Mouse (Mus musculus) hindbrain, postnatal 0 days (tissue): ENCODE measurements around the gene Wdr27. TPM values are rescaled to one million over a fixed set of nuclear protein-coding genes. Genes with fewer than 3 reads are reported as not detected.

Source experiments
- ATAC-seq: fragments of 200-750 bp; cut with Nextera tagmentation; 2 replicates; pipeline ENCODE4 v1.8.0; 2017; ENCODE audit warnings: mild to moderate bottlenecking, moderate TSS enrichment, moderate library complexity
- DNase-seq: peaks from one replicate; pipeline ENCODE4 v3.0.0-alpha.2; 2015; ENCODE audit warnings: low spot score
- H3K27ac ChIP-seq: fragments of 300-500 bp; sonication (generic); 2 replicates; pipeline ENCODE4 v1.5.1; 2014; ENCODE audit warnings: mild to moderate bottlenecking
- H3K27me3 ChIP-seq: fragments of 300-500 bp; sonication (generic); 2 replicates; pipeline ENCODE4 v1.6.1; 2014; ENCODE audit warnings: low read length, mixed read lengths; ENCODE audit not compliant: insufficient read depth
- H3K36me3 ChIP-seq: fragments of 300-500 bp; sonication (generic); 2 replicates; pipeline ENCODE4 v1.6.1; 2014; ENCODE audit warnings: low read length, mixed read lengths; ENCODE audit not compliant: insufficient read depth
- H3K4me1 ChIP-seq: fragments of 300-500 bp; sonication (generic); 2 replicates; pipeline ENCODE4 v1.6.1; 2014; ENCODE audit warnings: antibody characterized with exemption, low read length, mixed read lengths; ENCODE audit not compliant: insufficient read depth
- H3K4me2 ChIP-seq: fragments of 300-500 bp; sonication (generic); 2 replicates; pipeline ENCODE4 v1.6.1; 2014; ENCODE audit warnings: low read depth, mild to moderate bottlenecking, low read length, moderate library complexity, mixed read lengths
- H3K4me3 ChIP-seq: fragments of 300-500 bp; sonication (generic); 2 replicates; pipeline ENCODE4 v1.5.1; 2014; ENCODE audit warnings: low read length
- H3K9ac ChIP-seq: fragments of 300-500 bp; sonication (generic); replicated peaks from 2 replicates; pipeline ENCODE4 v1.6.1; 2014; ENCODE audit warnings: mild to moderate bottlenecking, low read length, moderate library complexity, mixed read lengths
- H3K9me3 ChIP-seq: fragments of 300-500 bp; sonication (generic); 2 replicates; pipeline ENCODE4 v1.6.1; 2016; ENCODE audit warnings: low read length, mixed read lengths
- CTCF ChIP-seq: IDR thresholded peaks from 2 replicates; pipeline ENCODE4 v1.5.1; 2016; ENCODE audit warnings: antibody characterized with exemption, control low read depth, low read depth
- WGBS: fragments of 180-500 bp; shearing (Covaris S2); extraction: QIAGEN DNeasy Blood & Tissue Kit; methylation state at CpG from one replicate; pipeline ENCODE4 v1.1.7; 2014; 5-methylcytosine and 5-hydroxymethylcytosine counted together
- polyA plus RNA-seq: library from polyadenylated mRNA; unstranded; fragments of >200 nt; fragmentation: Nextera tagmentation; extraction: Ambion mirVana; gene quantifications from 2 replicates; pipeline ENCODE4 v1.2.1, GENCODE M21; 2015
- total RNA-seq: library from RNA; depleted of rRNA; stranded (reverse); fragments of >200 nt; gene quantifications from 2 replicates; pipeline ENCODE4 v1.2.3, GENCODE M21; 2014

The Wdr27 gene
- total and polyA plus RNA-seq, 2 experiments from 2014 or later, result 1.3 to 11.8 TPM

- H3K9me3 ChIP-seq, result no peaks in the 10 kb centered on the region
- H3K9ac ChIP-seq, result no peak overlapping the region
- DNase-seq, result no peak
- TF ChIP-seq CTCF, result no peak
- H3K4me1 ChIP-seq, result no peaks in the 10 kb centered on the region
- H3K4me2 ChIP-seq, result no peak overlapping the region
- 70% methylated on average over 3 of the region's 3 CpGs for WGBS
- ATAC-seq, result no peak
- no peaks in the 10 kb centered on the region for H3K36me3 ChIP-seq
- H3K4me3 ChIP-seq, result no peak overlapping the region
- H3K27me3 ChIP-seq, result no peaks in the 10 kb centered on the region
- no peak overlapping the region for H3K27ac ChIP-seq
These were observed 126.9 kb downstream of the Wdr27 start for GRCm38 (mm10) chr17:14816107-14816506.

- 73% methylated on average over 5 of the region's 5 CpGs for WGBS
- no peak for ATAC-seq
- no peak for TF ChIP-seq CTCF
These were observed 127.7 kb downstream of the Wdr27 start for GRCm38 (mm10) chr17:14815304-14815703.

GRCm38 (mm10) chr17:14812631-14813030, 130.3 kb downstream of the Wdr27 start:
- no peak overlapping the region for H3K9ac ChIP-seq
- no peak for DNase-seq
- H3K27me3 ChIP-seq, result no peaks in the 10 kb centered on the region
- no peak overlapping the region for H3K4me3 ChIP-seq
- no peak for ATAC-seq
- 88% methylated on average over 6 of the region's 6 CpGs for WGBS
- H3K4me1 ChIP-seq, result no peaks in the 10 kb centered on the region
- H3K36me3 ChIP-seq, result no peaks in the 10 kb centered on the region
- H3K4me2 ChIP-seq, result no peak overlapping the region
- no peaks in the 10 kb centered on the region for H3K9me3 ChIP-seq
- TF ChIP-seq CTCF, result no peak
- no peak overlapping the region for H3K27ac ChIP-seq

More at GRCm38 (mm10) chr17:14815304-14815703, 127.7 kb downstream of the Wdr27 start:
- no peaks in the 10 kb centered on the region for H3K36me3 ChIP-seq
- no peaks in the 10 kb centered on the region for H3K4me1 ChIP-seq
- H3K4me3 ChIP-seq, result no peak overlapping the region
- no peaks in the 10 kb centered on the region for H3K27me3 ChIP-seq
- no peak overlapping the region for H3K9ac ChIP-seq
- DNase-seq, result no peak
- no peak overlapping the region for H3K27ac ChIP-seq
- no peak overlapping the region for H3K4me2 ChIP-seq
- H3K9me3 ChIP-seq, result no peaks in the 10 kb centered on the region

GRCm38 (mm10) chr17:14812033-14812432, 130.9 kb downstream of the Wdr27 start:
- ATAC-seq, result no peak
- WGBS, result 85% methylated on average over 8 of the region's 8 CpGs
- Histone ChIP-seq H3K9ac (no peak overlapping the region), H3K9me3 (no peaks in the 10 kb centered on the region), H3K4me1 (no peaks in the 10 kb centered on the region), H3K4me2 (no peak overlapping the region), H3K4me3 (no peak overlapping the region), H3K27me3 (no peaks in the 10 kb centered on the region), H3K36me3 (no peaks in the 10 kb centered on the region), H3K27ac (no peak overlapping the region)
- no peak for TF ChIP-seq CTCF
- DNase-seq, result no peak

GRCm38 (mm10) chr17:14806808-14807207, 136.2 kb downstream of the Wdr27 start:
- no peaks in the 10 kb centered on the region for H3K27me3 ChIP-seq
- H3K27ac ChIP-seq, result no peak overlapping the region
- DNase-seq, result no peak
- no peak for TF ChIP-seq CTCF
- no peak overlapping the region for H3K4me3 ChIP-seq
- no peak for ATAC-seq
- no peak overlapping the region for H3K9ac ChIP-seq
- H3K36me3 ChIP-seq, result no peaks in the 10 kb centered on the region
- H3K9me3 ChIP-seq, result no peaks in the 10 kb centered on the region
- whole genome bisulfite sequencing, result 87% methylated on average over 7 of the region's 7 CpGs
- no peak overlapping the region for H3K4me2 ChIP-seq
- H3K4me1 ChIP-seq, result no peaks in the 10 kb centered on the region

GRCm38 (mm10) chr17:14799243-14799642, 143.7 kb downstream of the Wdr27 start:
- no peak overlapping the region for H3K4me2 ChIP-seq
- DNase-seq, result no peak
- no peak for TF ChIP-seq CTCF
- no peaks in the 10 kb centered on the region for H3K36me3 ChIP-seq
- no peaks in the 10 kb centered on the region for H3K9me3 ChIP-seq
- no peak overlapping the region for H3K27ac ChIP-seq
- H3K4me3 ChIP-seq, result no peak overlapping the region
- 89% methylated on average over 4 of the region's 4 CpGs for WGBS
- no peaks in the 10 kb centered on the region for H3K27me3 ChIP-seq
- no peaks in the 10 kb centered on the region for H3K4me1 ChIP-seq
- ATAC-seq, result no peak
- H3K9ac ChIP-seq, result no peak overlapping the region

- Histone ChIP-seq H3K9me3 (peaks cover 4% of the 10 kb centered on the region), H3K27ac (no peak overlapping the region), H3K4me3 (no peak overlapping the region), H3K4me2 (no peak overlapping the region), H3K4me1 (no peaks in the 10 kb centered on the region), H3K36me3 (no peaks in the 10 kb centered on the region), H3K9ac (no peak overlapping the region), H3K27me3 (no peaks in the 10 kb centered on the region)
- no peak for TF ChIP-seq CTCF
- WGBS, result 94% methylated on average over 4 of the region's 4 CpGs
- DNase-seq (no peak), ATAC-seq (no peak)
These were observed 147.9 kb downstream of the Wdr27 start for GRCm38 (mm10) chr17:14795074-14795473.
